In genomic region chr16:18154521-18155171, GRCm38 (mm10) we compare ENCODE assay signal across 8 mouse cellular contexts. TPM values are rescaled to one million over a fixed set of nuclear protein-coding genes. Genes with fewer than 3 reads are reported as not detected.
DNase-seq lines count a peak whose midpoint lies in the region; ATAC-seq lines count a peak whose summit lies in the region.

No protein-coding gene starts in this region.

- peak overlapping the region; percentile 62 for H3K27ac ChIP-seq in heart, embryonic 16.5 days (ENCODE audit: low read length)

- WGBS in heart, embryonic 16.5 days, result 27% methylated on average over 14 of the region's 14 CpGs

- H3K4me3 ChIP-seq in heart, embryonic 16.5 days (ENCODE audit: low read length), result no peak overlapping the region

- ATAC-seq in heart, embryonic 16.5 days (replicated peaks; ENCODE audit: extremely low read depth, insufficient read depth, low FRiP score), result peak; percentile 72

- H3K36me3 ChIP-seq in heart, embryonic 16.5 days (ENCODE audit: control insufficient read depth, insufficient read depth), result no peaks in the 10 kb centered on the region

- peaks cover 18% of the 10 kb centered on the region for H3K4me1 ChIP-seq in heart, embryonic 16.5 days (ENCODE audit: control insufficient read depth, insufficient read depth, low read length)

- H3K9ac ChIP-seq in heart, embryonic 16.5 days (ENCODE audit: low read length), result peak overlapping the region; percentile 12; the same call in 1 of the 2 replicates

- intact Hi-C loops in left cerebral cortex, postnatal 10 days (cut with DNase I), result no loop called here

- peak; percentile 77 for DNase-seq in retina, postnatal 1 day
- DNase-seq in retina, embryonic 14.5 days (ENCODE audit: low spot score), result no peak
- DNase-seq in cerebellum, postnatal 25 days, result peak; percentile 79 to 83
- peak; percentile 82 to 89 for DNase-seq in left cerebral cortex, postnatal 10 days (ENCODE audit: extremely low spot score in 1 of 2, low spot score in 2 of 2)
- peak; percentile 84 for DNase-seq in right cerebral cortex, postnatal 14 days
- no peak for DNase-seq in urinary bladder, adult 2 months (ENCODE audit: low spot score)
- no peak for DNase-seq in testis, postnatal 10 days (ENCODE audit: low spot score)

- no peaks in the 10 kb centered on the region for H3K9me3 ChIP-seq in heart, embryonic 16.5 days (replicated peaks; ENCODE audit: control insufficient read depth, low read length)

- no peaks in the 10 kb centered on the region for H3K27me3 ChIP-seq in heart, embryonic 16.5 days (ENCODE audit: control insufficient read depth, insufficient read depth, low read length)

- H3K4me2 ChIP-seq in heart, embryonic 16.5 days (ENCODE audit: low read depth, low read length), result peak overlapping the region; percentile 38

RNA-seq across cellular contexts. Expression of gene Rtn4r, which starts 27.2 kb away (rescaled TPM):
- 0.16 and 0.85 TPM in 2 replicates for polyA plus RNA-seq in heart, embryonic 16.5 days (2015; fragmentation: Nextera tagmentation; extraction: Ambion mirVana)
- 10 to 100 TPM; 73.2 to 82.6 TPM for total RNA-seq in left cerebral cortex, postnatal 10 days (2021)
- polyA plus RNA-seq in urinary bladder, adult 2 months (2012; rRNA removed), result 4.3 and 4.9 TPM in 2 replicates

Comparison
In these comparisons a context has a peak if more than half of its experiments do, and no peak if none do; other contexts are left out.
1. DNase-seq: peak in retina, postnatal 1 day (single experiment), cerebellum, postnatal 25 days (2 of 2), left cerebral cortex, postnatal 10 days (2 of 2) and right cerebral cortex, postnatal 14 days (single experiment); none in retina, embryonic 14.5 days (single experiment), urinary bladder, adult 2 months (single experiment) and testis, postnatal 10 days (single experiment).